Mouse (Mus musculus): ENCODE measurements around the gene Tstd1.

The Tstd1 gene

GRCm38 (mm10) chr1:171419291-171419882, 715 bp downstream of the Tstd1 start:
- no peak for DNase-seq (ENCODE audit: low spot score)

- no peak for DNase-seq (ENCODE audit: low spot score)
These were observed 1.2 kb downstream of the Tstd1 start for GRCm38 (mm10) chr1:171419905-171420304.

- DNase-seq (ENCODE audit: low spot score) = no peak
These were observed 3.9 kb downstream of the Tstd1 start for GRCm38 (mm10) chr1:171422504-171423095.

GRCm38 (mm10) chr1:171424638-171425037, 6.0 kb downstream of the Tstd1 start:
- DNase-seq (ENCODE audit: low spot score) = no peak

- DNase-seq (ENCODE audit: low spot score) = no peak
These were observed 6.5 kb downstream of the Tstd1 start for GRCm38 (mm10) chr1:171425126-171425525.

- no peak for DNase-seq (ENCODE audit: low spot score)
These were observed 13.5 kb downstream of the Tstd1 start for GRCm38 (mm10) chr1:171432158-171432557.

- DNase-seq (ENCODE audit: low spot score) = no peak
These were observed 16.7 kb downstream of the Tstd1 start for GRCm38 (mm10) chr1:171435288-171435814.

- DNase-seq (ENCODE audit: low spot score) = no peak
These were observed 17.3 kb downstream of the Tstd1 start for GRCm38 (mm10) chr1:171435974-171436373.

GRCm38 (mm10) chr1:171437264-171438013, 18.8 kb downstream of the Tstd1 start, which contains the start of gene F11r:
F11r (plus strand) TSS chr1:171437535.
- DNase-seq (ENCODE audit: low spot score) = peak; percentile 41

GRCm38 (mm10) chr1:171438014-171438670, 19.5 kb downstream of the Tstd1 start:
- no peak for DNase-seq (ENCODE audit: low spot score)

GRCm38 (mm10) chr1:171439072-171439471, 20.4 kb downstream of the Tstd1 start:
- DNase-seq (ENCODE audit: low spot score) = no peak

- no peak for DNase-seq (ENCODE audit: low spot score)
These were observed 21.5 kb downstream of the Tstd1 start for GRCm38 (mm10) chr1:171440025-171440725.

- DNase-seq (ENCODE audit: low spot score) = no peak
These were observed 23.1 kb downstream of the Tstd1 start for GRCm38 (mm10) chr1:171441466-171442412.

- no peak for DNase-seq (ENCODE audit: low spot score)
These were observed 23.7 kb downstream of the Tstd1 start for GRCm38 (mm10) chr1:171442413-171442760.

- DNase-seq (ENCODE audit: low spot score) = no peak
These were observed 26.4 kb downstream of the Tstd1 start for GRCm38 (mm10) chr1:171445050-171445449.

- DNase-seq (ENCODE audit: low spot score) = no peak
These were observed 28.2 kb downstream of the Tstd1 start for GRCm38 (mm10) chr1:171446854-171447253.

- no peak for DNase-seq (ENCODE audit: low spot score)
These were observed 29.0 kb downstream of the Tstd1 start for GRCm38 (mm10) chr1:171447692-171448091.

GRCm38 (mm10) chr1:171450062-171450461, 31.4 kb downstream of the Tstd1 start:
- no peak for DNase-seq (ENCODE audit: low spot score)

GRCm38 (mm10) chr1:171451001-171451400, 32.3 kb downstream of the Tstd1 start:
- DNase-seq (ENCODE audit: low spot score) = no peak

- no peak for DNase-seq (ENCODE audit: low spot score)
These were observed 33.9 kb downstream of the Tstd1 start for GRCm38 (mm10) chr1:171452522-171452921.

GRCm38 (mm10) chr1:171452923-171453322, 34.3 kb downstream of the Tstd1 start:
- no peak for DNase-seq (ENCODE audit: low spot score)

Measured in c-Kit-positive CD71-positive TER-119-positive erythroid progenitor cells, embryonic 14.5 days (primary cell).